ENCODE assay signal across 9 mouse cellular contexts in the genomic region with DNA sequence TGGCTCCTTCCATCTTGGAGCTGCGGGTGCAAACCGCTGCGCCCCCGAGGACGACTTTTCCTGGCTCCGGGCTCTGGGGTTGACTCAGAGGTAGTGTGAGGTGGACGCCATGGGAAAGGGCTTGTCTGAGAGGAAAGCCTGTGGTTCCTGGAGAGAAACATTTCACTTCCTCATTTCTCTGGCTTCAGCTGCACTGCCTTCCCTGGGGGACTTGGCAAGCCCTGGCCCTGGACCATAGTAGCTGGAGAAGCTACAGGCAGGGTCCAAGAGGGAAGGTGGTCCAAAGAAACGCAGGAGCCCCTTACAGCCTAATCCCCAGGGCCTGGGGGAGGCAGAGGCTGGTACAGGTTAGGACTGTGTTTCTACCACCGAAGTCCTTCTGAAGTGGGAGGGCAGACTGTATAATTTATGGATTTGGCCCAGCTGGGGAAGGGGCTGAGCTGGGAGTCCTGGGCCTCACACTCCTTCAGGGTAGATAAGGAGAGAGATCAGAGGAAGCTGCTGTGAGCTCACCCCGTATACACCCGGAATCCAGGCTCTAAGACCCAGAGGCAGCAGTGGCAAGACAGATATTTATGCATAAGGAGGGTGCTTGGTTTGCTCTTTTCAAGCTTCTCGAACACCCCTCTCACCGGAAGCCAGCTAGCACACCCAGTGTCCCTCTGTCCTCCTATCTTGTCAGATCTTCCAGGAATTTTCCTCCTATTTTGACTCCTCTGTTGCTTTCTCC. TPM values are rescaled to one million over a fixed set of nuclear protein-coding genes. Genes with fewer than 3 reads are reported as not detected.
DNase-seq lines count a peak whose midpoint lies in the region; ATAC-seq lines count a peak whose summit lies in the region.
"Had no signal": no experiment of that assay in that cellular context is flagged by ENCODE, and none has a peak within 500 bp of the region (broad histone marks: within the 10 kb centered on the region; RNA-seq: fewer than 3 reads in every experiment).

No protein-coding gene starts in this region.

- ATAC-seq in kidney, embryonic 15.5 days (replicated peaks; ENCODE audit: low FRiP score): 0 out of 2 replicates have a peak, but pooled peaks have one; percentile 52
- ATAC-seq in liver, embryonic 11.5 days (replicated peaks; ENCODE audit: low FRiP score): peak; percentile 83
- peak; percentile 82 for ATAC-seq in stomach, embryonic 15.5 days (ENCODE audit: insufficient read depth, low FRiP score, low read depth)
- no peak for ATAC-seq in forebrain, embryonic 15.5 days (replicated peaks)

- no peak overlapping the region for H3K4me3 ChIP-seq in kidney, embryonic 15.5 days (replicated peaks)
- H3K4me3 ChIP-seq in liver, embryonic 11.5 days (ENCODE audit: low read depth, low read length): peak overlapping the region; percentile 55
- no peak overlapping the region for H3K4me3 ChIP-seq in stomach, embryonic 15.5 days (replicated peaks)
- no peak overlapping the region for H3K4me3 ChIP-seq in forebrain, embryonic 15.5 days
- H3K4me3 ChIP-seq: limb, embryonic 13.5 days had no signal

- WGBS in kidney, embryonic 15.5 days: 47% methylated on average over 13 of the region's 13 CpGs
- WGBS in liver, embryonic 11.5 days: 23% methylated on average over 13 of the region's 13 CpGs
- 41% methylated on average over 13 of the region's 13 CpGs for WGBS in stomach, embryonic 15.5 days
- 83% methylated on average over 13 of the region's 13 CpGs for WGBS in forebrain, embryonic 15.5 days

- H3K4me1 ChIP-seq in kidney, embryonic 15.5 days: peaks cover 10% of the 10 kb centered on the region
- H3K4me1 ChIP-seq in liver, embryonic 11.5 days (replicated peaks; ENCODE audit: control insufficient read depth, insufficient read depth, low read length): peaks cover 54% of the 10 kb centered on the region
- H3K4me1 ChIP-seq in stomach, embryonic 15.5 days: no peaks in the 10 kb centered on the region
- H3K4me1 ChIP-seq in forebrain, embryonic 15.5 days: no peaks in the 10 kb centered on the region
- H3K4me1 ChIP-seq: limb, embryonic 13.5 days had no signal

- H3K9ac ChIP-seq in kidney, embryonic 15.5 days: no peak overlapping the region
- H3K9ac ChIP-seq in liver, embryonic 11.5 days (ENCODE audit: low read depth, low read length): peak overlapping the region; percentile 75
- H3K9ac ChIP-seq in stomach, embryonic 15.5 days: no peak overlapping the region
- H3K9ac ChIP-seq in forebrain, embryonic 15.5 days (replicated peaks): no peak overlapping the region
- H3K9ac ChIP-seq: limb, embryonic 13.5 days had no signal

- no peaks in the 10 kb centered on the region for H3K36me3 ChIP-seq in kidney, embryonic 15.5 days
- H3K36me3 ChIP-seq in liver, embryonic 11.5 days (ENCODE audit: control insufficient read depth, insufficient read depth, low read length): no peaks in the 10 kb centered on the region
- H3K36me3 ChIP-seq in stomach, embryonic 15.5 days: no peaks in the 10 kb centered on the region
- no peaks in the 10 kb centered on the region for H3K36me3 ChIP-seq in forebrain, embryonic 15.5 days
- H3K36me3 ChIP-seq: limb, embryonic 13.5 days had no signal

- no peak for DNase-seq in kidney, adult 18-20 months
- DNase-seq in heart, adult 9 months (ENCODE audit: low spot score in 2 of 2): peak; percentile 51 to 75
- DNase-seq in liver, embryonic 11.5 days (ENCODE audit: low spot score): peak; percentile 53
- DNase-seq in left cerebral cortex, adult 8-10 months (ENCODE audit: low spot score in 2 of 2): no peak
- no peak for DNase-seq in layer of hippocampus, adult 9-10 months (ENCODE audit: low spot score)

- no peaks in the 10 kb centered on the region for H3K9me3 ChIP-seq in kidney, embryonic 15.5 days (replicated peaks)
- no peaks in the 10 kb centered on the region for H3K9me3 ChIP-seq in liver, embryonic 11.5 days (ENCODE audit: control insufficient read depth, low read length)
- no peaks in the 10 kb centered on the region for H3K9me3 ChIP-seq in stomach, embryonic 15.5 days
- no peaks in the 10 kb centered on the region for H3K9me3 ChIP-seq in forebrain, embryonic 15.5 days
- H3K9me3 ChIP-seq: limb, embryonic 13.5 days had no signal

- 0 out of 2 replicates have a peak overlapping the region, but pooled peaks have one; percentile 23 for H3K27ac ChIP-seq in kidney, embryonic 15.5 days
- peak overlapping the region; percentile 98 for H3K27ac ChIP-seq in liver, embryonic 11.5 days (ENCODE audit: low read depth, low read length)
- H3K27ac ChIP-seq in stomach, embryonic 15.5 days: peak overlapping the region; percentile 31; the same call in 1 of the 2 replicates
- no peak overlapping the region for H3K27ac ChIP-seq in forebrain, embryonic 15.5 days (replicated peaks)
- H3K27ac ChIP-seq: limb, embryonic 13.5 days had no signal

- H3K4me2 ChIP-seq in kidney, embryonic 15.5 days: no peak overlapping the region
- peak overlapping the region; percentile 73 for H3K4me2 ChIP-seq in liver, embryonic 11.5 days
- no peak overlapping the region for H3K4me2 ChIP-seq in stomach, embryonic 15.5 days
- H3K4me2 ChIP-seq in forebrain, embryonic 15.5 days (replicated peaks): no peak overlapping the region
- H3K4me2 ChIP-seq: limb, embryonic 13.5 days had no signal

- no peaks in the 10 kb centered on the region for H3K27me3 ChIP-seq in kidney, embryonic 15.5 days
- no peaks in the 10 kb centered on the region for H3K27me3 ChIP-seq in liver, embryonic 11.5 days (replicated peaks; ENCODE audit: control insufficient read depth, insufficient read depth, low read length)
- no peaks in the 10 kb centered on the region for H3K27me3 ChIP-seq in stomach, embryonic 15.5 days (replicated peaks)
- no peaks in the 10 kb centered on the region for H3K27me3 ChIP-seq in forebrain, embryonic 15.5 days
- H3K27me3 ChIP-seq: limb, embryonic 13.5 days had no signal

RNA-seq across cellular contexts. Expression of gene Podxl, which starts 50.0 kb away (rescaled TPM):
- 62.1 and 65.3 TPM in 2 replicates for polyA plus RNA-seq in kidney, embryonic 15.5 days (2015; fragmentation: Nextera tagmentation; extraction: Ambion mirVana)
- 27.8 and 29.1 TPM in 2 replicates for polyA plus RNA-seq in liver, embryonic 11.5 days (2014; fragmentation: Nextera tagmentation; extraction: Ambion mirVana)
- 26.9 and 27.1 TPM in 2 replicates for polyA plus RNA-seq in stomach, embryonic 15.5 days (2015; fragmentation: Nextera tagmentation; extraction: Ambion mirVana)
- total RNA-seq in left cerebral cortex, adult 8-10 months (2022): 10 to 100 TPM; 20.1 to 23.1 (median 21.0) TPM
- polyA plus RNA-seq in forebrain, embryonic 15.5 days (2015; fragmentation: Nextera tagmentation; extraction: Ambion mirVana): 11.5 and 12.7 TPM in 2 replicates

Comparison
In these comparisons a context has a peak if more than half of its experiments do, and no peak if none do; other contexts are left out.
1. DNase-seq: peak in heart, adult 9 months (2 of 2) and liver, embryonic 11.5 days (single experiment); none in kidney, adult 18-20 months (single experiment), left cerebral cortex, adult 8-10 months (0 of 2) and layer of hippocampus, adult 9-10 months (single experiment).